Mouse (Mus musculus): Measurements from ENCODE around the gene Map1a. TPM values are rescaled to one million over a fixed set of nuclear protein-coding genes. Genes with fewer than 3 reads are reported as not detected.

Map1a gene
- polyA plus RNA-seq, 1 experiment from 2014 or later, result 2.1 TPM

DNA sequence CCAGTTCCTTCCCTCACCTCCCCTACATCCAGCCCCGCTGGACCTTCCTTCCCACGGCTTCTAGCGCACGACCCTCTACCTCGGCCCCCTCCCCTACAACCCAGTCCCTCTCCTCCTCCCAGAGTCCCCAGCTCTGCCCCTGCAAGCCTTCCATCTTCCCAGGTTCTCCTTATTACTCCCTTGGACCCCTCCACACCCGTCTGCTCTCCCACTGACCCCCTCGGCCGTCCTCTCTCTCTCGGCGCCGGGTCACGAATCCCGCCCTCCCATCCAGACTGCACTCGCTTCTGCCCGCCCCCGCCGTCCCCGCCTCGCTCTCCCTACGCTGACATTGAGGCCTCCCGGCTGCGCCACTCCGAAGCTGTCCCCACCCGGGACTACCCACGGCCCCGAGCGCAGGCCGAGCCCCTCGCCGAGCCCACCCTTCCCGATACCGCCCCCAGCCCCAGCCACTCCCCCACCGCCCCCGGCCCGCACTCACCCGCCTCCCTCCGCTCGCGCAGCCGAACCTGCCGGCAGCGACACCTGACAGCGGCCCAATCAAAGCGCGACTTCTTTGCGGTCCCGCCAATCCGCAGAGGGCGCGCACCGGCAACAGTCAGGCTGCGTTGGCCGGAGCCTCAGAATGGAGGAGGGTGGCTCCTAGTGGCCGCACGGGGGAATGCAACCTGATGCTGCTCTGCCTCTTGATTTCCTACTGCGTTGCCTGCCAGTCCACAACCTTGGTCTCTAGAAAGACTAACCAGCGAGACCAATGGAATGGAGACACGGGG is 65.6 kb downstream of the Map1a start, which contains the start of gene Ppip5k1:
TSS of gene Ppip5k1 (minus strand) at position 577 of the 773 bp plus-strand sequence.
- under 1% methylated on average over 57 of the region's 58 CpGs for WGBS
- TF ChIP-seq CTCF (IDR thresholded peaks at IDR 0.05; ENCODE audit: low read depth), result peak; percentile 97
- no peak for TF ChIP-seq EP300 (optimal IDR thresholded peaks at IDR 0.05)
- Histone ChIP-seq H3K36me3 (ENCODE audit: control insufficient read depth, insufficient read depth, low read length) (no peaks in the 10 kb centered on the region; the same call in 1 of the 2 replicates), H3K4me2 (replicated peaks; ENCODE audit: low read depth) (peak within 1 kb of the TSS; percentile 96), H3K27ac (replicated peaks) (peak within 1 kb of the TSS; percentile 56), H3K9ac (ENCODE audit: low read length) (peak within 1 kb of the TSS; percentile 73), H3K4me3 (ENCODE audit: low read depth, low read length) (peak within 1 kb of the TSS; percentile 71), H3K27me3 (ENCODE audit: control insufficient read depth, insufficient read depth, low read length) (no peaks in the 10 kb centered on the region), H3K9me3 (ENCODE audit: control insufficient read depth, low read length) (no peaks in the 10 kb centered on the region), H3K4me1 (replicated peaks; ENCODE audit: control insufficient read depth, insufficient read depth) (no peaks in the 10 kb centered on the region)
- ATAC-seq (ENCODE audit: low FRiP score, low TSS enrichment) (peak; percentile 87), DNase-seq (ENCODE audit: low spot score) (peak; percentile 98)

DNA sequence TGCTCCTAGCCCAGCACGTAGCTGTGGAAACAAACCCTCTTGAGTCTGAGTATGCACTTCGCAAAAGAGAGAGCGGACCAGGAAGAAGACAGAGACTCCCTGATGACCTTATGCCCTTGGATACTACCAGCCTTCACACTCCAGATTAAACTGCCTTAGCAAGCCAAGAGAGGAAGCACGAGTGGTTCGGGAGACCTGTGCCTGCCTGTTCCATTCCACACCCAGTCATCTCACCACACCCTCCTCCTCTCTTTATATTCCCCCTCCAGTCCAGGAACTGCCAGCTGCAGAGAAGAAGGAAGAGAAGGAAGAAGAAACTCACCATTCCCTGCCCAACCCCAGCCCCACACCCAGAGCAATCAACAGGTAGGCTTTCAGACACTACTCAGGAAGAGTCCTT is 68.1 kb downstream of the Map1a start, which contains the start of gene Ckmt1:
TSS of gene Ckmt1 (plus strand) at position 221 of the 400 bp plus-strand sequence.
- Histone ChIP-seq H3K9me3 (ENCODE audit: control insufficient read depth, low read length) (no peaks in the 10 kb centered on the region), H3K36me3 (ENCODE audit: control insufficient read depth, insufficient read depth, low read length) (no peaks in the 10 kb centered on the region; the same call in 1 of the 2 replicates), H3K9ac (ENCODE audit: low read length) (peak within 1 kb of the TSS; percentile 59; the same call in 1 of the 2 replicates), H3K27ac (replicated peaks) (peak within 1 kb of the TSS; percentile 87), H3K27me3 (ENCODE audit: control insufficient read depth, insufficient read depth, low read length) (no peaks in the 10 kb centered on the region), H3K4me2 (replicated peaks; ENCODE audit: low read depth) (peak within 1 kb of the TSS; percentile 60), H3K4me3 (ENCODE audit: low read depth, low read length) (peak within 1 kb of the TSS; percentile 46), H3K4me1 (replicated peaks; ENCODE audit: control insufficient read depth, insufficient read depth) (no peaks in the 10 kb centered on the region)
- TF ChIP-seq CTCF (IDR thresholded peaks at IDR 0.05; ENCODE audit: low read depth), result no peak
- no peak for TF ChIP-seq EP300 (optimal IDR thresholded peaks at IDR 0.05)
- ATAC-seq (ENCODE audit: low FRiP score, low TSS enrichment), result peak; percentile 80
- peak; percentile 63 for DNase-seq (ENCODE audit: low spot score)
- 36% methylated on average over 5 of the region's 5 CpGs for WGBS

DNA sequence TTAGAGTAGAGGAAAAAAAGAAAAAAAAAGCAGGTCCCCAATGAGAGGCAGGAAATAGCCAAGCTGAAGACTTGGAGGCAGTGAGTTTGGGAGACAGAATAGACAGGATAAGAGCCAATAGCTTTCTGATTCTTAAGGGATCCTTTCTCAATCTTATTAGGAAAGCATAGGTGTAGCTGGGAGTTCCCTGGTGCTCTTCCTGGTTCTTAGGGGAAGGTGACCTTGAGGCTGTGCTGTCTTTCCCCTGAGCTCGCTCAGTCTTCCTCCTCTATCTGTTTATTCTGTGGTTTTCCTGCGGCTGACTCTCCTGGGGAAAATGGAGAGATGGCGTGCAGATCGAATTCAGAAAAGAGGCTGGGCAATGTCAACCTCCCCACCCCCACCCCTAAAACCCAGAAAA is 68.6 kb downstream of the Map1a start:
- no peaks in the 10 kb centered on the region; the same call in 1 of the 2 replicates for H3K36me3 ChIP-seq (ENCODE audit: control insufficient read depth, insufficient read depth, low read length)
- WGBS, result 0% methylated on average over 4 of the region's 4 CpGs
- ATAC-seq (ENCODE audit: low FRiP score, low TSS enrichment), result peak; percentile 34

DNA sequence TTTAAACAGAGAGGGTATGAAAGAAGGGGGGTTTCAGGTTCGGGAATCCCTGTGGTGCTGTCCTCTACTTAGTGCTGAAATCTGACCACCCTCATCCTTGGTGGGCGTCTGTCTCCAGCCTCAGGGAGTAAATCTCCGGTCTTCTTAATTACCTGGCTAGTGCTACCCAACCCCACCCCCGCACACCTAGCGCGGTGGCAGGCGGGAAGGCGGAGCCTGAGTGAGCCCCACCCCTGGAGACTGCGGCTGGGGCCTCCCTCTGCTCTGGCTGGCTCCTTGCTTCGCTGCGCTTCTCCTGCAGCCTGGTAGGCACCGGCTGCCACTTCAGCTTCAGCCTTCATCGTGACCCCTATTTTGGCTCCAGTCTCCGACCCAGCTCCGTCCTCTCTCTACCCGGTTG is 69.0 kb downstream of the Map1a start:
- no peaks in the 10 kb centered on the region; the same call in 1 of the 2 replicates for H3K36me3 ChIP-seq (ENCODE audit: control insufficient read depth, insufficient read depth, low read length)
- ATAC-seq (ENCODE audit: low FRiP score, low TSS enrichment) (peak; percentile 88), DNase-seq (ENCODE audit: low spot score) (peak; percentile 93)
- no peaks in the 10 kb centered on the region for H3K4me1 ChIP-seq (replicated peaks; ENCODE audit: control insufficient read depth, insufficient read depth)
- 1% methylated on average over 16 of the region's 16 CpGs for WGBS
- peak overlapping the region; percentile 87 for H3K27ac ChIP-seq (replicated peaks)
- H3K4me2 ChIP-seq (replicated peaks; ENCODE audit: low read depth), result peak overlapping the region; percentile 60
- H3K4me3 ChIP-seq (ENCODE audit: low read depth, low read length), result peak overlapping the region; percentile 46
- TF ChIP-seq CTCF (IDR thresholded peaks at IDR 0.05; ENCODE audit: low read depth), result no peak
- no peak for TF ChIP-seq EP300 (optimal IDR thresholded peaks at IDR 0.05)
- H3K9me3 ChIP-seq (ENCODE audit: control insufficient read depth, low read length), result no peaks in the 10 kb centered on the region
- peak overlapping the region; percentile 59; the same call in 1 of the 2 replicates for H3K9ac ChIP-seq (ENCODE audit: low read length)
- H3K27me3 ChIP-seq (ENCODE audit: control insufficient read depth, insufficient read depth, low read length), result no peaks in the 10 kb centered on the region

More for the DNA sequence above, 68.6 kb downstream of the Map1a start:
- TF ChIP-seq EP300 (optimal IDR thresholded peaks at IDR 0.05) (no peak), CTCF (IDR thresholded peaks at IDR 0.05; ENCODE audit: low read depth) (no peak)
- Histone ChIP-seq H3K4me2 (replicated peaks; ENCODE audit: low read depth) (peak overlapping the region; percentile 60), H3K4me1 (replicated peaks; ENCODE audit: control insufficient read depth, insufficient read depth) (no peaks in the 10 kb centered on the region), H3K9me3 (ENCODE audit: control insufficient read depth, low read length) (no peaks in the 10 kb centered on the region), H3K27ac (replicated peaks) (peak overlapping the region; percentile 87), H3K4me3 (ENCODE audit: low read depth, low read length) (peak overlapping the region; percentile 46), H3K27me3 (ENCODE audit: control insufficient read depth, insufficient read depth, low read length) (no peaks in the 10 kb centered on the region), H3K9ac (ENCODE audit: low read length) (peak overlapping the region; percentile 43; the same call in 1 of the 2 replicates)
- no peak for DNase-seq (ENCODE audit: low spot score)

DNA sequence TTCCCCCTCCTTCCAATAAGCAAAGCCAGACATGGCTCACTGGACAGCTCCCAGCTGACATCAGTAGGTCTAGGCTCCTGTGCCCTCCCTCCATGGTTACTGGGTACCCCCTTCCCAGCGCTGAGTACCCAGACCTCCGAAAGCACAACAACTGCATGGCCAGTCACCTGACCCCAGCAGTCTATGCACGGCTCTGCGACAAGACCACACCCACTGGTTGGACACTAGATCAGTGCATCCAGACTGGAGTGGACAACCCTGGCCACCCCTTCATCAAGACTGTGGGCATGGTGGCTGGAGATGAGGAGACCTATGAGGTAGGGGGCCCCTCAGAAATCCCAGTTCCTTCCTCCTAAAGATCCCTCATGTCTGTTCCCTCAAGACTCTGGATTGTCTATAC is 70.1 kb downstream of the Map1a start:
- Histone ChIP-seq H3K9me3 (ENCODE audit: control insufficient read depth, low read length) (no peaks in the 10 kb centered on the region), H3K9ac (ENCODE audit: low read length) (no peak overlapping the region), H3K4me1 (replicated peaks; ENCODE audit: control insufficient read depth, insufficient read depth) (no peaks in the 10 kb centered on the region), H3K27me3 (ENCODE audit: control insufficient read depth, insufficient read depth, low read length) (no peaks in the 10 kb centered on the region), H3K36me3 (ENCODE audit: control insufficient read depth, insufficient read depth, low read length) (no peaks in the 10 kb centered on the region; the same call in 1 of the 2 replicates), H3K4me2 (replicated peaks; ENCODE audit: low read depth) (peak overlapping the region; percentile 60; the same call in 1 of the 2 replicates), H3K27ac (replicated peaks) (no peak overlapping the region), H3K4me3 (ENCODE audit: low read depth, low read length) (no peak overlapping the region)
- 52% methylated on average over 4 of the region's 4 CpGs for WGBS
- TF ChIP-seq EP300 (optimal IDR thresholded peaks at IDR 0.05), result no peak
- no peak for ATAC-seq (ENCODE audit: low FRiP score, low TSS enrichment)
- DNase-seq (ENCODE audit: low spot score), result no peak

Other genes starting within 250 kb of the Map1a start
- 1.8 and 2.7 TPM in 2 replicates for gene Tgm5, start 203.8 kb upstream of the Map1a start, polyA plus RNA-seq (2015; fragmentation: Nextera tagmentation; extraction: Ambion mirVana)
- gene Tgm7, start 179.8 kb upstream of the Map1a start, polyA plus RNA-seq (2015; fragmentation: Nextera tagmentation; extraction: Ambion mirVana), result not detected in 2 replicates
- gene Adal, start 149.2 kb upstream of the Map1a start, polyA plus RNA-seq (2015; fragmentation: Nextera tagmentation; extraction: Ambion mirVana), result 9.6 and 9.7 TPM in 2 replicates
- 12.6 and 14.9 TPM in 2 replicates for gene Lcmt2, start 148.9 kb upstream of the Map1a start, polyA plus RNA-seq (2015; fragmentation: Nextera tagmentation; extraction: Ambion mirVana)
- gene Tubgcp4, start 118.9 kb upstream of the Map1a start, polyA plus RNA-seq (2015; fragmentation: Nextera tagmentation; extraction: Ambion mirVana), result 14.2 and 15.4 TPM in 2 replicates
- gene Zscan29, start 118.5 kb upstream of the Map1a start, polyA plus RNA-seq (2015; fragmentation: Nextera tagmentation; extraction: Ambion mirVana), result 5.5 and 5.8 TPM in 2 replicates
- 9.6 and 10.6 TPM in 2 replicates for gene Trp53bp1, start 18.2 kb upstream of the Map1a start, polyA plus RNA-seq (2015; fragmentation: Nextera tagmentation; extraction: Ambion mirVana)
- gene Ppip5k1, start 65.8 kb downstream of the Map1a start, polyA plus RNA-seq (2015; fragmentation: Nextera tagmentation; extraction: Ambion mirVana), result 13.9 and 14.1 TPM in 2 replicates
- gene Ckmt1, start 68.1 kb downstream of the Map1a start, polyA plus RNA-seq (2015; fragmentation: Nextera tagmentation; extraction: Ambion mirVana), result 625 and 652 TPM in 2 replicates
- gene Strc, start 97.6 kb downstream of the Map1a start, polyA plus RNA-seq (2015; fragmentation: Nextera tagmentation; extraction: Ambion mirVana), result 0.01 and 0.04 TPM in 2 replicates
- gene Pdia3, start 124.2 kb downstream of the Map1a start, polyA plus RNA-seq (2015; fragmentation: Nextera tagmentation; extraction: Ambion mirVana), result 613 and 617 TPM in 2 replicates
- gene Catsper2, start 124.2 kb downstream of the Map1a start, polyA plus RNA-seq (2015; fragmentation: Nextera tagmentation; extraction: Ambion mirVana), result 1.0 and 1.3 TPM in 2 replicates
- gene Ell3, start 154.7 kb downstream of the Map1a start, polyA plus RNA-seq (2015; fragmentation: Nextera tagmentation; extraction: Ambion mirVana), result 4.9 and 5.4 TPM in 2 replicates
- gene Serf2, start 159.6 kb downstream of the Map1a start, polyA plus RNA-seq (2015; fragmentation: Nextera tagmentation; extraction: Ambion mirVana), result 416 and 486 TPM in 2 replicates
- gene Hypk, start 163.7 kb downstream of the Map1a start, polyA plus RNA-seq (2015; fragmentation: Nextera tagmentation; extraction: Ambion mirVana), result 75.9 and 82.4 TPM in 2 replicates
- gene Serinc4, start 167.2 kb downstream of the Map1a start, polyA plus RNA-seq (2015; fragmentation: Nextera tagmentation; extraction: Ambion mirVana), result 0.11 and 0.16 TPM in 2 replicates
- 25.2 and 27.6 TPM in 2 replicates for gene Mfap1b, start 184.5 kb downstream of the Map1a start, polyA plus RNA-seq (2015; fragmentation: Nextera tagmentation; extraction: Ambion mirVana)
- gene Mfap1a, start 217.1 kb downstream of the Map1a start, polyA plus RNA-seq (2015; fragmentation: Nextera tagmentation; extraction: Ambion mirVana), result 11.5 and 12.2 TPM in 2 replicates
- gene Wdr76, start 217.1 kb downstream of the Map1a start, polyA plus RNA-seq (2015; fragmentation: Nextera tagmentation; extraction: Ambion mirVana), result 2.4 and 3.4 TPM in 2 replicates